Mouse (Mus musculus): ENCODE data around the gene Nrxn3.

DNA sequence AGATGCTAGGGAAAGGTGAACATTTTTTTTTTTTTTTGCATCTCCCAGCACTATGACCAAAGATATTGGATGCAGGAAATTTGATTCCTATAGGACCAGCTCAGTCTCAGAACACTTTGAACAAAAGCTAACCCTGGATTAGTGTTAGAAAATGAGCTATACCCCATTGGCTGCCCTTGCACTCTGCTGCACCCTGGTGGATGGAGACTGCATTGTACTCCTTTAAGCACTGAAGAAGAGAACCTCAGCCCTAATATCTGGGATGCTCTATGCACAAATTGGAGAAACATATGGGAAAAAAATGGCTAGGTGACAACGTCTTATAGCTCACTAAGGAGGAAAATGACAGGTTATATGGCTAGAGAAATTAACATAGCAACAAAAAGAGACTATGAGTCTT, 589.9 kb downstream of the Nrxn3 start:
- TF ChIP-seq CTCF (IDR thresholded peaks at IDR 0.05; ENCODE audit: borderline replicate concordance, insufficient read depth, low read length) (peak; percentile 35; the same call in 1 of the 2 replicates), POLR2A (IDR thresholded peaks at IDR 0.05; ENCODE audit: low read depth, low read length) (no peak)
